Mouse (Mus musculus): ENCODE results near the gene Ssty2. TPM values are rescaled to one million over a fixed set of nuclear protein-coding genes. Genes with fewer than 3 reads are reported as not detected.
"Not testable (repeated sequence)": the region's sequence is repeated elsewhere in the genome, so short reads cannot be mapped to it uniquely, and the experiment has no call there.

Gene Ssty2
- polyA plus RNA-seq (2017; shearing (Covaris generic)) = not detected

DNA sequence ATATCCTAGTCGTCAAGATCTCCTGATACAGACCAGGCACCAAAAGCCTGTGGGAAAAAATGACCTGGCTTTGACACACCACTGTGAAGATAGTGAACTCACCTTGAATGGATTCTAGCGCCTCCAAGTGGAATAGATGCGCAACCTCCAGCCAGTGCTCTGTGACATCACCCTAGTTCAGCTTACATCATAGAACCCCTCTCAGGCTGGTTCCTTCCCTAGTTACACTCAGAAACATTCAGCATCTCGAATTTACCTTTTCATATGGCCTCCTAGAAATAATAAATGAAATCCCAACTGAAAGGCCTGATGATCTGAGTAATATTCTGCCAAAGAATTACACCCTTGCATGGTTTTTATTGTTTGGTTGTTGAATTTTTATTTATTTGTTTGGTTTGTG is at the start of gene Ssty2:
TSS of gene Ssty2 (minus strand) at position 101 of the 400 bp plus-strand sequence.
- not testable (repeated sequence) for ATAC-seq

All from CD4-positive, CD25-positive, alpha-beta regulatory T cell, adult 4 months (primary cell).